Mouse (Mus musculus) liver, adult 2 months (tissue): Measurements from ENCODE around the gene Tcf19.
"Not testable (repeated sequence)": the region's sequence is repeated elsewhere in the genome, so short reads cannot be mapped to it uniquely, and the experiment has no call there.

Experiments
- CTCF ChIP-seq: fragments of 200-500 bp; IDR thresholded peaks from 2 replicates; pipeline ENCODE4 v1.5.1; 2011; ENCODE audit warnings: low read depth, low read length, control low read depth
- POLR2A ChIP-seq: fragments of 200-500 bp; IDR thresholded peaks from 2 replicates; pipeline ENCODE4 v1.6.1; 2011; ENCODE audit warnings: low read length, control low read depth; ENCODE audit not compliant: insufficient read depth; ENCODE audit errors: extremely low read depth

- TF ChIP-seq POLR2A, CTCF: not testable (repeated sequence)
These were observed 47.7 kb downstream of the Tcf19 start for GRCm38 (mm10) chr17:35468936-35469335.
